Mouse (Mus musculus) kidney, adult 8-10 months (tissue): ENCODE results near the gene Hoxa10.

Source experiments
- DNase-seq, 2 experiments: peaks; one replicate each; pipeline ENCODE4 v3.0.0; 2022

The Hoxa10 gene

DNA sequence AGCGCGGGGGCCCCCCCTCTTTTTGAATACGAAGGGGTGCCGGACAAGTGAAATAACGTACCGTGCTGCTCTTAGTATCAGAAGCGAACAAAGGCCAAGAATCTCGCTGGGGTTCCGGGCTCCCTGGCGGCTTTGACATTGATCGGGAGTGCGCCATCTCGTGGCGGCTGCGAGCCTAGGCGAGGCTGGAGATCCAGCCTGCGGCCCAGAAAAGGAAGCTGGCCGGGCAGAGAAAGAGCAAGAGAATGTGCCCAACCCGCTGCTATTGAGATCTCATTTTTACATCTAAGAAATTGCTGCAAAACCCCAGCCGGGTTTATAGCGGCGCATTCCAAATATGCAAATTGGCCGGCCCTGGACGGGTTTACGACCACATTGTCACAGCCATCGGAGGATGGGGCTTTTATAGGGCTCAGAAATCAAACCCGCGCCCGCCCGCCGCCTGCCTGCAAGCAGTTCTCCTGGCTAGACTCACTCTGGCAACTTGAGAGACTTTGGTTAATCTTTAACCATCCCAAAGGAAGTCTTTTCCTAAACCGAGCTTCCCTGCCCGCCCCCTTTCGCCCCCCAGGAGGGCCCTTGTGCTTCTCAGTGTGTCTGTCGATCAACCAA lies at the start of gene Hoxa10:
Hoxa10 (minus strand) TSS at position 466 of the 612 bp plus-strand sequence.
- DNase-seq: peak; percentile 91 to 93

DNA sequence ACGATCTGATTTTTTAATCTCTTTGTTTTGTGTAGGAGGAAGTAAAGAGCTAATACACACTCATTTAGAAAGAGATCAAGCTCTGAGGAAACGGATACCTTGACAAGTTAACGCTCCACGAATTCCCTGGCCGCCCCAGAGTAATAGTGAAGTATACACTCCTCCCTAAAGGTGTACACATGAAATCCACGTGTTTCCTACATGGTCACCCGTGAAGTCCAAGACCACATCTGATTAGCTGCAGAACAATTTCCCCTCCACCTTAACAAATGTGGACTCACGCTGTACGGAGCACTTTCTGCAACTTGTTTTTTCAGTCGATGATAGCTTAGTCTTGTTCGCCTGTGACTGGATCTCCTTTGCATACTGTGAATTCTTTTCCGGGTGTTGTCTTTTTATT lies 49.5 kb upstream of the Hoxa10 start:
- DNase-seq: no peak

DNA sequence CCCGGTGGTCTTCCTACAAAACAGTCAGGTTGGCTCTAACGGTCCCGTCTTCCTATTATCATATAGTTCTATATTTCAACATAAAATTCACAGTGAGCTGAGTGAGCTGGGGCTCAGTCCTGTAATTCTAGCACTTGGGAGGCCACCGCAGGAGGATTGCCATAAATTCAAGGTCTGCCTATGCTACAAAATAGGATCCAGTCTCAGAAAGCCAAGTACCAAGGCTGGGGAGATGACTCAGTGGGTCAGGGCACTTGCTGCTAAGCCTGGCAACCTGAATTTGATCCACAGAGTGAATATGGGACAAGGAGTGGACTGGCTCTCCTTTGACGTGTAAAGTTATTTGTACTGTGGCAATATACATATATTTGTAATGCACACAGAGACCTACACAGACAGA lies 43.2 kb upstream of the Hoxa10 start:
- no peak for DNase-seq

DNA sequence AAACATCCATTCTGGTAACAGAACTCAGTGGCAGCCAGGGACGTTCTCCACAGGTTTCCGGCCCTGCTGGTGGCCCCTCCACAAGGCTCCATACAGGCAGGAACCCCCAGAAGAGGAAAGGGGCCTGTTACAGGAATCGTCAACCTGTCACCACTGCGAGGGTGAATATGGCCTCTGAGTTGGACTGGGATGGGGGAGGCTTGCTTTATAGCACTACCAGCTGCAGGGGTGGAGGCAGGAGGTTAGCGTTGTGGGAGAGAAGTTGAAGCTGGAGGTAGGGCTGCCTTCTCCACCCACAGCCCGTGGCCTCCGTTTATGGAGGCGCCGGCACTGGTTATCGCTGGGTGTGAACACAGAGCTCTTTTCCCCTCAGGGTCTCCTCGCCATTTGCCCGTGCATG lies 40.4 kb upstream of the Hoxa10 start:
- no peak for DNase-seq

DNA sequence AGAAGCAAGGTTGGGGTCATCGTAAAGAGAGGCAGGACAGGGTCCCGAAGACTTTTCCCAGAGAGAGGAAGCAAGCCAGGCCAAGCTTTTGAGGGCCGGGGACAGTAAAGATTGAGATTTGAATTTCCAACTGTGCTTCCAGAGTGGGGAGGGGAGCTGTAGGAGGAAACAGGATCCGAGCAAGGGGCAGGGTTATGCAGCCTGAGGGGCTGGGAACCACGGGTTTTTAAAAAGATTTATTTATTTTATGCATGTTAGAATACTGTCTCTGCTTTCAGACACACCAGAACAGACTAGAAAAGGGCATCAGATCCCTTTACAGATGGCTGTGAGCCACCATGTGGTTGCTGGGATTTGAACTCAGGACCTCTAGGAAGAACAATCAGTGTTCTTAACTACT lies 36.3 kb upstream of the Hoxa10 start:
- DNase-seq: no peak

DNA sequence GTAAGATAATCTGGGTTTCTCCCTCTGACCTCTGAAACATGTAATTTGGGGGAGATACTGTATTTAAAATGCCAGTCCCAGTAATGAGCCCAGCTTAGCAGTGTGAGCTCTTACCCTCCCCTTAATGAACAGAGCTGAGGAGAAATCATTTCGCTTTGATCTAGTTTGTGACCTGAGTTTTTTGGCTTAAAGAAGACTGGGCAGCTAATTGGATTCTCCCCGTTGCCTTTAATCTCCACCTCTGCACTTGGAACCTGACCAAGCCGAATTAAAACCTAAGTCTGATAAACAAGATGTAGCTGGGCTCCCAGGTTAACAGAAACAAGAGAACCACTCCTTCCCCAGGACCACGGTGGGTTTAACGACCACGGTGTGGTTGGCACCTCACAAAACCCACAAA lies 35.7 kb upstream of the Hoxa10 start:
- DNase-seq: no peak

DNA sequence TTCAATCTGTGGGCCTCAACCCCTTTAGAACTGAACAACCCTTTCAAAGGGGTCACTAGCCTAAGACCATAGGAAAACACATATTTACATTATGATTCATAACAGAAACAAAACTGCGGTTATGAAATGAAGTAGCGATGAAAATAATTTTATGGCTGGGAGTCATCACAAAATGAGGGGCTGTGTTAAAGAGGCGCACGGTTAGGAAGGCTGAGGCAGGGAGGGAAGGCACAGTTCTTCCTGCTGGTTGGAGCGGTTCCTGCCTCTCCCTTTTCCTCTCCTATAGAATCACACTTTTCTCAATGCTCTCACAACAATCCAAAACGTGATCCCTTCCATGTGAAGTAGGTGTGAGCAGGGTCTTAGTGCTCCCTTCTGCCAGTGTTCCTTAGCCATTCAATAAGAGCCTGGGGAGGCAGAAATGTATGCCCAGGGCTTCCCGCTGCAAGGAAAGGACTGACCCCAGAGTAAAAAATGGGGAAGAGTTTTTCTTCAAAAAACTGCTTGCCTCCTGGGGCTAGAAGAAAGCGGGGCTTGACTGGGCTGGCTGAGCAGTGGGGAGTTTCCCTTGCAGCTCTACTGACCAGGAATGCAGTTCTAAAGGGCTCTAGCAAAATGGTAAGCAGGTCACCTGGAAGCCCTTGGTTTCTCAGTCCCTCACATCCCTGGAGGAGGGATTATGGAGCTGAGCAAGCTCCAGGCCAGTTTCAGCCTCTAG lies 35.1 kb upstream of the Hoxa10 start:
- DNase-seq: no peak

DNA sequence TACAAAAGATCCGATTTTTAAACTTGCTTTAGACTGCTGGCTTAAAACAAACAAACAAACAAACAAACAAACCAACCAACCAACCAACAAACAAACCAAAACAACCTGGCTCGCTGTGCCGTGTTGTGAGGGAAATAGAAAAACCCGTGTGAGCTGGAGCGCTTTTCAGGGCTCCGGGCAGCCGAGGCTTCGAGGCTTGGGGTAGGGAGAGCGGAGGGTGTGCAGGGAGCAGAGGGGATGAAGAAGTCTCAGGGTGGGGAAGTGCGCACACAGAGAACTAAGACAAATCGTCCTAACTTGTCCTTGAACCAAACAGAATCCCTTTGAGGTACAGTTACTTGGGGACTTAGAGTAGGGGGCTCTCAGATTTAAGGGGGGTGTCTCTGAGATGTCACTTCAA lies 33.9 kb upstream of the Hoxa10 start:
- no peak for DNase-seq

DNA sequence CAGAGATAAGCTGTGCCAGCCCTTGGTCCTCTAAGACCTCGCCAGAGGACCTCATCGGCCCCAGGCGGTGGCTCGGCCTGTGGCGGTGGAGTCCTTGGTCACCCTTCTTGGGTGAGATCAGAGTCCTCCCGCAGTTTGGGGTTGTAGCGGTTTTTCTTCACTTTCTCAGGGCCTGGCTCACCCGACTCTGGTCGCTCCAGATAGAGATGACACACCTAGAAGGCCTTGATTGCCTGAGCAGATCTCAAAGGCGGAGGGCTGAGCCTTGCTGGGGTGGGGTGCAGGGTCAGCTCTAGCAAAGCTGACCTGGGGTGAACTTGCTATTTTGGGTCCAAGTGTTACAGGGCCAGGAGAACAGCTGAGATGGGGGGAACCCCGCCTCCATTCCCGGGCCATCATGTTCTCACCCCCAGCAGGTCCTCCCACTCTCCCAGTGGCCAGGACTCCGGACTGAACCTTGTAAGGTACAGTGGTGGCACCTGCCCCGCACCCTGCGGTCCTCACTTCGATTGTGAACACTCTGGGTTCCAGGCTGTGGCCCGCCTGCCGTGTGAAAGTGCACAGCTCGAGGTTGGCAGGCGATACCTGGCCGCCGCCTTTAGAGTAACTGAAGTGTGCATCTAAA lies 33.1 kb upstream of the Hoxa10 start:
- DNase-seq: no peak

DNA sequence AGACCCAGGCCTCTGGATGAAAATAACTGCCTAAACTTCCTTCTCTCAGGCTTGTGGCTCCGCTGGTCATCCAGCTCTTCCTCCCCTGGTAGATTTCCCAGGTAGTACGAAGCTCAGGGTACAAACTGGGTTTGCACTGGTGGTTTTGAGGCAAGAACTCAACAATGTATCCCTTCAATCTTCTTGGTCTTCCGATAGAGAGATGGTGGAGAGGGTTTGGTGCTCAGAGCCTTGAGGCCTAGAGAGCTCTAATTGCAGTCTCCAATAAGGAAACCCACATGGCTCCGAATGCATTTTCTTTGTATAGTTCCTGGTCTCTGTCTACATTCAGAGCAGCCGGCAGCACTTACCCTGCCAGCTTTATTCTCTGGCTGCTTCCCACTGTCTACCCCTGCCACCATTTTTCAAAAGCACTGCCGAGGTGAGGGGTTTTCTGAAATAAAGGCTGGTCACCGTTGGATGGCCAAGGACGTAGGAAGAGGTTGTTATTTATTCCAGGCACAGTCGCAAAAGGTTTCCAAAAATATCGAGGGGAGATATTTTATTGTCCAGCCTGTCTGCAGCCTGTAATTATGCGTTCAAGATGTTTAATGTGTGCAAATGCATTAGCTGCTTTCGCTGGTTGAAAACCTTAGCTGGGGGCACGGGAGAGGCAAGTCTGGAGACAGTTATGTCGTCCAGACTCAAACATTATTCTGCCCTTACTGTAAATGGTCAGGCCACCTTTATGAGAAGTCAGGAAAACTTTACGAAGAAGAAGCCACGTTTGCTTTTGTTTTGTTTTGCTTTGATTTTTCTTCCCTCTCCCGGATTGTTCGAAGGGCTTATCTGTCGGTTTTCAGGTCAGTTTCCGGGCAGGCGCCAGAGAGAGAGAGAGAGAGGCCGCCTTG lies 32.4 kb upstream of the Hoxa10 start:
- DNase-seq: no peak

DNA sequence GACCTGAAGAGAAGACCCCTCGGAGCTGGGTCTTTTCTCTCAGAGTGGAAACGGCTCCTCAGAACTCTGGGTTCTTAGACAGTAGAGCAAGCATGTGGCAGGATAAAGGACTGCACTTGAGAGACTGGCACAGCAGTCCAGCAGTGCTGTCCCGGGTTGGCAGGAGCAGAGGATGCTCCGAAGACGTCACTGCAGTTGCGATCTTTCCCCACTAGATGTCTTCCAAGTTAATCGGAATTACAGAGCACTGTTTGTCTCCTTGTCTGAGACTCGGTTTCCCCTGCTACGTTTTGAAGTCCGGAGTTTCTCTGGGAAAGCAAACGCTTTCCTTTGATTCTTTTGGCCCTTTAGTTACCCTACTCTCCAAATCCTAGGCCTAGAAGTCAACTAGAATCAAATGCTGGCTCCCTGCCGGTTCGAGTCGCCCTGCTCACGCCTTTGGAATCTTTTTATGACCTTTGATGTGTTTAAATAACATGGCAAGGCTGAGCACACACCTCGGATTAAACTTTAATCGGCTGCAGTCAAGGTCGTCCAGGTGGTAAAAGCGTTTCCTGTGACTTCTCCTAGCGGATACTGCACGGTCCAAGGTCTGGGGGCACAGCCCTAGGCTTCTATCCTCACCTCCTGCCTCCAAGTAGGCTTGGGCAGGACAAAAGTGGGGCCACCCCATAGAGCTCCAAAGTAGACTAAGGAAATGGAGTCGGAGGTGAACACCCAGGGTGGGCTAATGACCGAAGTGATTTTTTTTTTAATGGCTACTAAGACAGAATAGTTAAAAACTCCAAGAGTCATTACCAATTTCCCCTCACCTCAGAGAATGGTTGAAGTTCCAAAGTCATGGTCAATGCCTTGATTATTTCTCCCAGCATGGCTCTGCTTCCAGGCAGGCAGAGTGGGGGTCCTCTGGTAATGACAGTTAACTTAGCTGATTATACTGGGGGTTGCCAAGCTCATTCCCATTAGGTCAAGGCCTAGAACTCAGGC lies 30.1 kb upstream of the Hoxa10 start:
- peak; percentile 59 to 67 for DNase-seq

DNA sequence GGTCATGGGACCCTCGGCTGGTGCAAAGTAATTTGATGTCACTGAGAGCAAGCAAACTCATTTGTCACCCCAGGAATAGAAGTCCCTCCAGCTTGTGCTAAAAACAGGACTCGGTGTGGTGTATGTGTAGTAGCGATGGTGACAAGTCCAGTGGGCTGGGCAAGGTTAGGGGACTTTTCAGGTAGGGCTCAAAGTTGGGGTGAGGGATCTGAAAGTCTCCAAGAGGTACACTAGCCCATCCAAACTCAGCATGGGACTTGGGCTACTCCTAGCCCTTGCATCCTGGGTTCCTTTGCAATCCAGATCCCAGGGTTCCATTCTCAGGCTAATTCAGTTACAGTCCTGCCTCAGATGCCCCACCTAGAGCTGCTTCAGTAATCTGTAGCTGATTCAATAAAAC lies 28.1 kb upstream of the Hoxa10 start:
- DNase-seq: no peak

DNA sequence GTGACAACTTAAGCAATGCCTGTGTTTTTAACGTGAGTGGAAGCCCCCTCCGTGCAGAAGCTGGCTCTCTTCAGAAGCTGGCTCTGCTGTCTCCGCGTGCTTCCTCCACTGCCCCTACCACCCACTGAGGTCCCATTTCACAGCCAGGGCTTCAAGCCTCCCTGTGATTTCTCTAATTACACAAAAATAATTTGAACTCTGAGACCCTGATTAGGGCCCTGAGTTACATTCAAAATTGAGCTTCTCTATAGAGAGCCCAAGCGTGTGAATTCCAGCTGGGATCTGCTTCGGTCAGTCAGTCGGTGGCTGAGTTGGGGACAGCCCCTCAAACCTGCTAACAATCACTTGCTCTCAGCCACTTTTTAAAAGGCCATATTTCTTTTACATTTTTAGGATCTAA lies 27.7 kb upstream of the Hoxa10 start:
- no peak for DNase-seq

DNA sequence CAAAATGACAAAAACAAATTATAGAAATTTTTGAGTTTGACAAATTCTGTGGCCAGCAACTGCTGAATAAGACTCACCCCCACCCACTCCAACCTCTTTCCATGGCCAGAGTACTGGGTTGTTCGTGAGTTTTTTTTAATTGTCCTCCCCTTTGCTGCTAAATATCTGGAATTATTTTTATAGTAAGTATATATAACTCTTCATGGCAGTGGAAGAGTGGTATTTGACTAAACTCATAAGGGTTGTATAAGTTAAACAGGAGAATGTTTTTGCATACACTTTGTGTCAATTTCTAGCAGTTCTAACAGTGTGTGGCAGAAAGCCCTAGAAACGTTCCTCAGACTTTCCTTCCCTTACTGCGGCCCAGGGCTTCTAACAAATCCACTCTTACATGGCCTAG lies 27.0 kb upstream of the Hoxa10 start:
- no peak for DNase-seq

DNA sequence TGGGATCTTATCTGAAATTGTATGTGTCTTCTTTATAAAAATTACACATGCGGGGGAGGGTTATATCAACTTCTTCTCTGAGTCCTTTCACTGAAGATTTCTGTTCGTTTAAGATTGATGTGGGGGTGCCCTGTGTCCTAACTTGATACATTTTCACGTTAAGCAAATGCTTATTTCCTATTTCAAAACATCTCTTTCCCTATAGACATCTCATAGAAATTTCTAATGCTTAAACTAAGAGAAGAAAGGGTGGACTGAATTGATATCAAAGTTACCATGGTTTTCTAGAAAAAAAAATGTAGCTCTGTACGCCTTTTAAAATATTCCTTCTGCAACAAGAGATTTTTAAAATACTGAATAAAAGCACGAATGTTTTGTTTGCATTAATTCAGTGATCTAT lies 26.6 kb upstream of the Hoxa10 start:
- DNase-seq: no peak

DNA sequence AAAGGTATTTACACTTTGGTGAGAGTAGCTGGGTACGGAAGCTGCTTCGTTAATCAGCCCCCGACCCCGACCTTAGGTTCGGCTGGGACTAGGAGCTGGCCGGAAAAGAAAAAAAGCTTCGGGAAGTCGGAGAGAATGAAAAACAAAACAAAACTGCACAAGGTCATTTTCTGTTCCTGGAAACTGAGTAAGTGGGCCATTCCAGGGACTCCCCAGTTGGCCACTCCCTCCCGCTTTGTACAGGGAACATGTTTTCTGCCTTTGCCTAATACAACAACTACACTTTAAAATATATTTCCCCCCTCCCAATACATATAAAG lies 26.0 kb upstream of the Hoxa10 start:
- DNase-seq: no peak

DNA sequence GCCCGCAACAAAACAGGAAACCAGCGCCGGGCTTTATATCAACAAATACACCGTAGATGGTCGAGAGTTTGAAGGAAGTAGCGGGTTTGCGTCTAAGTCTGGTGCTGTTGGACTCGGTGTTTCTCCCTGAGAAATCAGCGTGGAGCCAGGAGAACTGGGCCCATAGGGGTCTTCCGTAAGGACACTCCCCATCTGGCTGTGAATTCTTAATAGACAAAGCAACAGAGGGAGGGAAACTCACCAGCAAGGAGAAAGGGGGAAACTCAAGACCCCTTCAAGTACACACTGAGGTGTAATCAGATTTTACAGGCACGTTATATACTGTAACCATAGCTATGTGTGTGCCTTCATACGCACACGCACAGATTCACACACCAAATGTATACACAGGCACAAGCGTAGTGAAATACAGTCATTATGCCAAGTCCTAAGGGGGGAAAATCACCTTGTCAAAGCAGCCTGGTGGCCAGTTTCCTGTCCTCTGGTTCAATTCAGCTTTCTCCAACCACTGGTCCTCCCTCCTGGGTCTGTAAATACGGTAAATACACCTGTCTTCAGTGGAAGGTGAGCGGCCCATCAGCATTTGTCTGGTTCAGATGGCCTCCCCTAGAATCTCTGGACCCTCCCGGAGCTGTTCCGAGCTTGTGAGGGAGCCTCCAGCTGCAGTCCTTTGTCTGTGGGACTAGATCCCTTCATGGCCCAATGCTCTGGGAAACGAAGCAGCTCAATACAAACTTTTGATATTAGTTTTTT lies 25.4 kb upstream of the Hoxa10 start:
- no peak for DNase-seq

DNA sequence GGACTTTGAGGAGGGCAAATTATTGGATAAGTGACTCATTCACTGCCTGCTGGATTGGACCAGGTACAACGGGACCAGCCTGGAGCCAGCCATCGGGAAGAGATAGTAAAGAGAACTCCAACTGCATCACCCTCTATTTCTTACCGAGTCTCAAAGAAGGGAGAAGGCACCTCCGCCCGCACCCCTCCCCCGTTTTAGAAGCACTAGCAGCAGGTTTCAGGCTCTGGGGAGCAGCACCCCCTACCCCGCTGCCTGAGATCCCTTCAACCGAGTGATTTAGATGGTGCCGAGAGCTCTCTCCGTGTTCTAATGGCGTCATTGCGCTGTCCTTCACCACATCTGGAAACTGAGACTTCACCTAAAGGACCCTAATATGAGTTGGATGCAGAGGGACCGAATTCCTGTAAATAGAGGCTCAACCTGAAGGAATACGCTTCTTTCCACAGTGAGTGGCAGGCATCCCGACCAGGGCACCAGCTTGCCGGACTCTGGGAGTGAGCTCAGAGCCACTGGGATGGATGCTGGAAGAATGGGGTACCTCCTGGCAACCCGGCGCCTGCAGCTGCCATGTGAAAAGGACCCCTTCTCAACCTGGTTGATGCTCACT lies 24.8 kb upstream of the Hoxa10 start:
- DNase-seq: no peak

DNA sequence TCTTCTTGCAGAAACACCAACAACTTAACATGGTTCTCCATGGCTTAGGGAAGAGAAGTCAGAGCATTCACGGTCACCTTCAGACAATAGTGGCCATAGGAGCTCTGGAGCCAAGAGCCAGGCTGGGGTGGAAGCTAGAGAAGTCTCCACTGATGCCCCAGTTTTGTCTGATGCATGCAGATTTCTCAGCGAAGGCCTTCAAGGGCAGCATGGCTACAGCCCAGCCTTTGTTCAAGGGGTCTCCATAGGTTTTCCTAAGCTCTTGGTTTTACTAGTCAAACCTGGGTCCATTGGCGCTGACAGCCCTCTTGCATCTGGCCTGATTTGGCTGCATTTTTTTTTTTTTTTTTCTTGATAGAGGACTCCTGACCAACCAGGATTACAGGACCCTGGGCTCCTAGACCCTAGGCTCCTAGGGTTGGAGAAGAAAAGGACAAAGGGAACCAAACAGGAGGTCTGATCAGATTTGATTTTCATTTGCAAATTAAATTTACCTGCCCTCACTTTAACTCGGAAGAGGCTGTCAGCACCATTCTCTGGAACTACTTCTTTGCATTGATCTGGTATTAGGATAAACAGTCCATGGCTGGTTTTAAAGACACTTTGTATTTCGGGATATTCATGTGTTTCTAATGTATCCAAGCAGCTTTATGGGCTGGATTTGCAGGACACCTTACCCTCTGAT lies 23.6 kb upstream of the Hoxa10 start:
- DNase-seq: no peak

DNA sequence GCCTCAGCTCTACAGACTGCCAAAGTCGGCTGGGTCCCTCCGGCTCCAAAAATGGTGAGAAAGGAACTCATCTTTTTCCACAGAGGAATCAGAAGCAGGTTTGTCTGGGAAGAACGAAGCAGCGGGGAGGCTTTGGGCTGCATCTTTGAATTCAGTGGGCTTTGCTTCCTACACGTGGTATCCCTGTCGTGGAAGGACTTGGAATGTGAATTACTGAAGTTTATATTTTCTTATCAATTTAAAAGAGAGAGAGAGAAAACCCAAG lies 22.6 kb upstream of the Hoxa10 start:
- DNase-seq: no peak
